Mouse (Mus musculus): ENCODE results near the gene Esyt2. TPM values are rescaled to one million over a fixed set of nuclear protein-coding genes. Genes with fewer than 3 reads are reported as not detected.

Gene Esyt2
- polyA plus RNA-seq, 1 experiment from 2014 or later = 18.2 TPM

- no peak for ATAC-seq (ENCODE audit: low FRiP score, low read depth)
- WGBS = 79% methylated on average over 1 of the region's 1 CpGs
- Histone ChIP-seq H3K27ac (no peak overlapping the region), H3K9ac (no peak overlapping the region), H3K9me3 (no peaks in the 10 kb centered on the region), H3K4me2 (replicated peaks) (no peak overlapping the region), H3K4me3 (no peak overlapping the region), H3K4me1 (no peaks in the 10 kb centered on the region), H3K36me3 (no peaks in the 10 kb centered on the region), H3K27me3 (replicated peaks) (no peaks in the 10 kb centered on the region)
Observed at GRCm38 (mm10) chr12:116326159-116326558, 45.2 kb downstream of the Esyt2 start.

GRCm38 (mm10) chr12:116334253-116334652, 53.3 kb downstream of the Esyt2 start:
- no peaks in the 10 kb centered on the region for H3K27me3 ChIP-seq (replicated peaks)
- no peak overlapping the region for H3K4me3 ChIP-seq
- H3K36me3 ChIP-seq = no peaks in the 10 kb centered on the region
- no peak overlapping the region for H3K27ac ChIP-seq
- no peaks in the 10 kb centered on the region for H3K9me3 ChIP-seq
- 93% methylated on average over 5 of the region's 5 CpGs for WGBS
- H3K4me1 ChIP-seq = no peaks in the 10 kb centered on the region
- H3K9ac ChIP-seq = no peak overlapping the region
- no peak overlapping the region for H3K4me2 ChIP-seq (replicated peaks)
- no peak for ATAC-seq (ENCODE audit: low FRiP score, low read depth)

GRCm38 (mm10) chr12:116340160-116340559, 59.2 kb downstream of the Esyt2 start:
- no peak for ATAC-seq (ENCODE audit: low FRiP score, low read depth)
- WGBS = 96% methylated on average over 1 of the region's 1 CpGs
- H3K9ac ChIP-seq = no peak overlapping the region

GRCm38 (mm10) chr12:116348755-116349286, 67.8 kb downstream of the Esyt2 start:
- Histone ChIP-seq H3K9me3 (no peaks in the 10 kb centered on the region), H3K27me3 (replicated peaks) (no peaks in the 10 kb centered on the region), H3K4me1 (no peaks in the 10 kb centered on the region), H3K36me3 (peaks cover 14% of the 10 kb centered on the region), H3K9ac (no peak overlapping the region), H3K27ac (no peak overlapping the region), H3K4me3 (no peak overlapping the region), H3K4me2 (replicated peaks) (no peak overlapping the region)
- ATAC-seq (ENCODE audit: low FRiP score, low read depth) = no peak

More at GRCm38 (mm10) chr12:116340160-116340559, 59.2 kb downstream of the Esyt2 start:
- H3K4me2 ChIP-seq (replicated peaks) = no peak overlapping the region
- no peaks in the 10 kb centered on the region for H3K9me3 ChIP-seq
- peaks cover 6% of the 10 kb centered on the region; the same call in 1 of the 2 replicates for H3K36me3 ChIP-seq
- H3K4me1 ChIP-seq = no peaks in the 10 kb centered on the region
- no peaks in the 10 kb centered on the region for H3K27me3 ChIP-seq (replicated peaks)
- H3K27ac ChIP-seq = no peak overlapping the region
- no peak overlapping the region for H3K4me3 ChIP-seq

GRCm38 (mm10) chr12:116349376-116349775, 68.4 kb downstream of the Esyt2 start:
- Histone ChIP-seq H3K9ac (no peak overlapping the region), H3K27ac (no peak overlapping the region), H3K4me3 (no peak overlapping the region), H3K9me3 (no peaks in the 10 kb centered on the region), H3K27me3 (replicated peaks) (no peaks in the 10 kb centered on the region), H3K4me2 (replicated peaks) (no peak overlapping the region), H3K36me3 (peaks cover 14% of the 10 kb centered on the region), H3K4me1 (no peaks in the 10 kb centered on the region)
- 85% methylated on average over 2 of the region's 2 CpGs for WGBS
- ATAC-seq (ENCODE audit: low FRiP score, low read depth) = no peak

GRCm38 (mm10) chr12:116351022-116351421, 70.0 kb downstream of the Esyt2 start:
- Histone ChIP-seq H3K9me3 (no peaks in the 10 kb centered on the region), H3K9ac (no peak overlapping the region), H3K27ac (no peak overlapping the region), H3K4me2 (replicated peaks) (no peak overlapping the region), H3K4me3 (no peak overlapping the region), H3K36me3 (peaks cover 14% of the 10 kb centered on the region), H3K4me1 (no peaks in the 10 kb centered on the region), H3K27me3 (replicated peaks) (no peaks in the 10 kb centered on the region)
- no peak for ATAC-seq (ENCODE audit: low FRiP score, low read depth)
- 96% methylated on average over 4 of the region's 4 CpGs for WGBS

- Histone ChIP-seq H3K36me3 (peaks cover 15% of the 10 kb centered on the region), H3K4me2 (replicated peaks) (no peak overlapping the region), H3K4me3 (no peak overlapping the region), H3K4me1 (no peaks in the 10 kb centered on the region), H3K9me3 (no peaks in the 10 kb centered on the region), H3K9ac (no peak overlapping the region), H3K27ac (no peak overlapping the region), H3K27me3 (replicated peaks) (no peaks in the 10 kb centered on the region)
- ATAC-seq (ENCODE audit: low FRiP score, low read depth) = no peak
- WGBS = 83% methylated on average over 5 of the region's 5 CpGs
Observed at GRCm38 (mm10) chr12:116352404-116352803, 71.4 kb downstream of the Esyt2 start.

- no peak for ATAC-seq (ENCODE audit: low FRiP score, low read depth)
- no peaks in the 10 kb centered on the region for H3K4me1 ChIP-seq
- H3K36me3 ChIP-seq = peaks cover 10% of the 10 kb centered on the region
- H3K27ac ChIP-seq = no peak overlapping the region
- H3K27me3 ChIP-seq (replicated peaks) = no peaks in the 10 kb centered on the region
- no peak overlapping the region for H3K4me2 ChIP-seq (replicated peaks)
- 92% methylated on average over 3 of the region's 3 CpGs for WGBS
- no peaks in the 10 kb centered on the region for H3K9me3 ChIP-seq
- no peak overlapping the region for H3K4me3 ChIP-seq
- H3K9ac ChIP-seq = no peak overlapping the region
Observed at GRCm38 (mm10) chr12:116354694-116355093, 73.7 kb downstream of the Esyt2 start.

- H3K9ac ChIP-seq = no peak overlapping the region
- no peaks in the 10 kb centered on the region for H3K4me1 ChIP-seq
- no peak overlapping the region for H3K4me2 ChIP-seq (replicated peaks)
- peaks cover 24% of the 10 kb centered on the region for H3K36me3 ChIP-seq
- no peaks in the 10 kb centered on the region for H3K9me3 ChIP-seq
- no peak overlapping the region for H3K4me3 ChIP-seq
- no peaks in the 10 kb centered on the region for H3K27me3 ChIP-seq (replicated peaks)
- ATAC-seq (ENCODE audit: low FRiP score, low read depth) = no peak
- H3K27ac ChIP-seq = no peak overlapping the region
Observed at GRCm38 (mm10) chr12:116362091-116362490, 81.1 kb downstream of the Esyt2 start.

- no peaks in the 10 kb centered on the region for H3K27me3 ChIP-seq (replicated peaks)
- H3K4me1 ChIP-seq = no peaks in the 10 kb centered on the region
- no peaks in the 10 kb centered on the region for H3K9me3 ChIP-seq
- H3K4me3 ChIP-seq = no peak overlapping the region
- no peak for ATAC-seq (ENCODE audit: low FRiP score, low read depth)
- H3K27ac ChIP-seq = no peak overlapping the region
- WGBS = 94% methylated on average over 3 of the region's 3 CpGs
- H3K9ac ChIP-seq = no peak overlapping the region
- H3K4me2 ChIP-seq (replicated peaks) = no peak overlapping the region
- H3K36me3 ChIP-seq = peaks cover 34% of the 10 kb centered on the region
Observed at GRCm38 (mm10) chr12:116366900-116367299, 85.9 kb downstream of the Esyt2 start.

GRCm38 (mm10) chr12:116367346-116367745, 86.3 kb downstream of the Esyt2 start:
- 88% methylated on average over 2 of the region's 2 CpGs for WGBS
- Histone ChIP-seq H3K27me3 (replicated peaks) (no peaks in the 10 kb centered on the region), H3K4me2 (replicated peaks) (no peak overlapping the region), H3K27ac (no peak overlapping the region), H3K4me1 (no peaks in the 10 kb centered on the region), H3K9ac (no peak overlapping the region), H3K9me3 (no peaks in the 10 kb centered on the region), H3K4me3 (no peak overlapping the region), H3K36me3 (peaks cover 34% of the 10 kb centered on the region)
- ATAC-seq (ENCODE audit: low FRiP score, low read depth) = no peak

GRCm38 (mm10) chr12:116368857-116369256, 87.9 kb downstream of the Esyt2 start:
- no peak for ATAC-seq (ENCODE audit: low FRiP score, low read depth)
- Histone ChIP-seq H3K4me3 (no peak overlapping the region), H3K36me3 (peaks cover 30% of the 10 kb centered on the region), H3K27ac (no peak overlapping the region), H3K4me2 (replicated peaks) (no peak overlapping the region), H3K27me3 (replicated peaks) (no peaks in the 10 kb centered on the region), H3K4me1 (no peaks in the 10 kb centered on the region), H3K9ac (no peak overlapping the region), H3K9me3 (no peaks in the 10 kb centered on the region)
- WGBS = 83% methylated on average over 2 of the region's 2 CpGs

GRCm38 (mm10) chr12:116383101-116383500, 102.1 kb downstream of the Esyt2 start:
- H3K27me3 ChIP-seq (replicated peaks) = no peaks in the 10 kb centered on the region
- 76% methylated on average over 2 of the region's 2 CpGs for WGBS
- H3K36me3 ChIP-seq = no peaks in the 10 kb centered on the region
- H3K4me2 ChIP-seq (replicated peaks) = no peak overlapping the region
- no peak overlapping the region for H3K4me3 ChIP-seq
- H3K27ac ChIP-seq = no peak overlapping the region
- H3K4me1 ChIP-seq = no peaks in the 10 kb centered on the region
- no peak for ATAC-seq (ENCODE audit: low FRiP score, low read depth)
- no peaks in the 10 kb centered on the region for H3K9me3 ChIP-seq
- no peak overlapping the region for H3K9ac ChIP-seq
